Mouse (Mus musculus) CH12.LX (cell line): ENCODE data around the gene Olfr544. TPM values are rescaled to one million over a fixed set of nuclear protein-coding genes. Genes with fewer than 3 reads are reported as not detected.

ENCODE experiments used
- DNase-seq: peaks from one replicate; pipeline ENCODE4 v3.0.0-alpha.2; 2013; ENCODE audit errors: extremely low read depth
- H3K27ac ChIP-seq: 2 replicates; pipeline ENCODE4 v1.5.1; 2012; ENCODE audit warnings: low read depth, mild to moderate bottlenecking, control low read depth, moderate library complexity; ENCODE audit not compliant: insufficient read depth
- H3K27me3 ChIP-seq: replicated peaks from 2 replicates; pipeline ENCODE3; 2012; ENCODE audit warnings: inconsistent platforms
- H3K36me3 ChIP-seq, 2 experiments: replicated peaks in 1 of 2; 2 replicates each; pipeline versions ENCODE3 to v1.6.1; 2012; ENCODE audit warnings: inconsistent platforms in 1 of 2, low read length in 1 of 2, mild to moderate bottlenecking in 1 of 2, mixed read lengths in 1 of 2, moderate library complexity in 1 of 2; ENCODE audit not compliant: control insufficient read depth in 1 of 2, insufficient read depth in 1 of 2
- H3K4me1 ChIP-seq, 2 experiments: 2 replicates each; pipeline ENCODE4 v1.6.1; 2012; ENCODE audit warnings: inconsistent platforms in 1 of 2, moderate library complexity in 1 of 2; ENCODE audit not compliant: insufficient read depth in 2 of 2, control insufficient read depth in 1 of 2
- H3K4me2 ChIP-seq: 2 replicates; pipeline ENCODE4 v1.6.1; 2012; ENCODE audit warnings: low read depth, mild to moderate bottlenecking, control low read depth; ENCODE audit not compliant: poor library complexity, insufficient read depth, severe bottlenecking
- H3K4me3 ChIP-seq, 3 experiments: fragments of 150-350 bp in 1 of 3; sonication (generic) in 1 of 3; replicated peaks in 1 of 3; 2 replicates each; pipeline versions ENCODE3 to v1.5.1; 2011 to 2012; ENCODE audit warnings: low read depth in 2 of 3, low read length in 2 of 3, mild to moderate bottlenecking in 2 of 3, moderate library complexity in 2 of 3, control low read depth in 1 of 3, improper control_type of control experiment in 1 of 3, inconsistent platforms in 1 of 3, mixed read lengths in 1 of 3; ENCODE audit not compliant: poor library complexity in 1 of 3
- H3K79me2 ChIP-seq: replicated peaks from 2 replicates; pipeline ENCODE4 v1.6.1; 2012; ENCODE audit warnings: mild to moderate bottlenecking, moderate library complexity; ENCODE audit not compliant: control insufficient read depth, poor library complexity, insufficient read depth, severe bottlenecking; ENCODE audit errors: extremely low read depth
- H3K9ac ChIP-seq: 2 replicates; pipeline ENCODE4 v1.6.1; 2012; ENCODE audit warnings: low read depth, mild to moderate bottlenecking, control low read depth, moderate library complexity; ENCODE audit not compliant: insufficient read depth
- H3K9me3 ChIP-seq: replicated peaks from 2 replicates; pipeline ENCODE3; 2012; ENCODE audit warnings: low read length, inconsistent platforms, mixed read lengths
- E2F4 ChIP-seq: IDR thresholded peaks from 2 replicates; pipeline ENCODE4 v1.6.1; 2011; ENCODE audit warnings: low read depth, low read length, improper control_type of control experiment; ENCODE audit not compliant: insufficient replicate concordance
- HCFC1 ChIP-seq: IDR thresholded peaks from 2 replicates; pipeline ENCODE4 v1.6.1; 2012; ENCODE audit warnings: low read depth, mild to moderate bottlenecking, inconsistent platforms, low read length, improper control_type of control experiment
- IRF4 ChIP-seq: IDR thresholded peaks from 2 replicates; pipeline ENCODE4 v1.6.1; 2014; ENCODE audit warnings: low read depth, mild to moderate bottlenecking, inconsistent platforms, low read length, improper control_type of control experiment
- JUND ChIP-seq: conservative IDR thresholded peaks from 2 replicates; pipeline ENCODE4 v1.6.1; 2011; ENCODE audit warnings: low read depth, low read length, improper control_type of control experiment
- MAFK ChIP-seq: IDR thresholded peaks from 2 replicates; pipeline ENCODE4 v1.6.1; 2011; ENCODE audit warnings: low read length, improper control_type of control experiment; ENCODE audit not compliant: insufficient replicate concordance
- MXI1 ChIP-seq: IDR thresholded peaks from 2 replicates; pipeline ENCODE4 v1.6.1; 2011; ENCODE audit warnings: mild to moderate bottlenecking, low read depth, low read length, improper control_type of control experiment
- MYC ChIP-seq: IDR thresholded peaks from 2 replicates; pipeline ENCODE4 v1.6.1; 2011; ENCODE audit warnings: low read depth, mild to moderate bottlenecking, improper control_type of control experiment, low read length
- POLR2AphosphoS2 ChIP-seq: IDR thresholded peaks from 2 replicates; pipeline ENCODE4 v1.6.1; 2011; ENCODE audit warnings: low read depth, low read length, improper control_type of control experiment
- TCF12 ChIP-seq: IDR thresholded peaks from 2 replicates; pipeline ENCODE4 v1.6.1; 2014; ENCODE audit warnings: low read depth, mild to moderate bottlenecking, inconsistent platforms, low read length, improper control_type of control experiment
- UBTF ChIP-seq: IDR thresholded peaks from 2 replicates; pipeline ENCODE4 v1.6.1; 2012; ENCODE audit warnings: low read depth, mild to moderate bottlenecking, inconsistent platforms, low read length, improper control_type of control experiment, moderate library complexity
- USF2 ChIP-seq: conservative IDR thresholded peaks from 2 replicates; pipeline ENCODE4 v1.6.1; 2011; ENCODE audit warnings: low read depth, low read length, improper control_type of control experiment
- ZMIZ1 ChIP-seq: IDR thresholded peaks from 2 replicates; pipeline ENCODE4 v1.6.1; 2012; ENCODE audit warnings: low read depth, mild to moderate bottlenecking, inconsistent platforms, low read length, improper control_type of control experiment
- dilution Hi-C: fragments of 300-500 bp; cut with MboI; formaldehyde crosslinking; loops from 2 replicates; pipeline ENCODE4 v1.14.3; 2020; ENCODE audit warnings: low sequenced_read_pairs; ENCODE audit not compliant: extremely low pct_unique_long_range_greater_than_20kb, extremely low pct_ligation_motif_present
- in situ Hi-C: fragments of 300-500 bp; cut with MboI; formaldehyde crosslinking; loops from 3 replicates; pipeline ENCODE4 v1.14.3; 2019; ENCODE audit warnings: low sequenced_read_pairs, low pct_ligation_motif_present, low pct_unique_long_range_greater_than_20kb, mixed read lengths
- polyA plus RNA-seq: library from polyadenylated mRNA; unstranded; fragments of >175 nt; gene quantifications from 2 replicates; pipeline ENCODE4 v1.2.1, GENCODE M21; 2012; ENCODE audit warnings: low read depth; ENCODE audit not compliant: insufficient read length
- total RNA-seq, 2 experiments: library from RNA; depleted of rRNA; stranded (reverse); fragments of 300-350 nt in 1 of 2; fragments of >200 nt in 1 of 2; gene quantifications; 2 replicates each; pipeline ENCODE4 v1.2.3; 2012 to 2014

Gene Olfr544
- total and polyA plus RNA-seq, 3 experiments: 0.23 TPM; not detected in 2

GRCm38 (mm10) chr7:102479368-102480078 is 8.6 kb downstream of the Olfr544 start:
- DNase-seq: no peak
- Histone ChIP-seq H3K9ac (no peak overlapping the region), H3K9me3 (no peaks in the 10 kb centered on the region), H3K79me2 (no peaks in the 10 kb centered on the region), H3K4me1 (0 out of 4 replicates have a peak, but pooled peaks cover 0 to 3% of the 10 kb centered on the region in 2 experiments), H3K4me3 (no peak overlapping the region), H3K27me3 (no peaks in the 10 kb centered on the region), H3K36me3 (peaks cover 0 to 39% of the 10 kb centered on the region in 2 experiments), H3K27ac (no peak overlapping the region), H3K4me2 (no peak overlapping the region)
- TF ChIP-seq HCFC1: no peak
- no peak for TF ChIP-seq IRF4
- TF ChIP-seq MYC: no peak
- TF ChIP-seq USF2: no peak
- in situ Hi-C loops (no loop called here), dilution Hi-C loops (no loop called here)

- Histone ChIP-seq H3K4me1 (0 out of 4 replicates have a peak, but pooled peaks cover 0 to 3% of the 10 kb centered on the region in 2 experiments), H3K9me3 (no peaks in the 10 kb centered on the region), H3K36me3 (peaks cover 0 to 39% of the 10 kb centered on the region in 2 experiments), H3K4me3 (no peak overlapping the region), H3K27ac (no peak overlapping the region), H3K27me3 (no peaks in the 10 kb centered on the region), H3K9ac (no peak overlapping the region), H3K4me2 (no peak overlapping the region), H3K79me2 (no peaks in the 10 kb centered on the region)
- dilution Hi-C loops (no loop called here), in situ Hi-C loops (no loop called here)
- DNase-seq: no peak
- TF ChIP-seq MAFK (no peak), UBTF (no peak), MYC (no peak), E2F4 (no peak), MXI1 (no peak)
Observed at GRCm38 (mm10) chr7:102478926-102479325, 9.2 kb downstream of the Olfr544 start.

- H3K79me2 ChIP-seq: no peaks in the 10 kb centered on the region
- no peak overlapping the region for H3K4me2 ChIP-seq
- 0 out of 4 replicates have a peak, but pooled peaks cover 0 to 3% of the 10 kb centered on the region in 2 experiments for H3K4me1 ChIP-seq
- no peak overlapping the region for H3K27ac ChIP-seq
- no peaks in the 10 kb centered on the region for H3K27me3 ChIP-seq
- no peaks in the 10 kb centered on the region for H3K9me3 ChIP-seq
- H3K4me3 ChIP-seq: no peak overlapping the region
- in situ Hi-C loops: no loop called here
- TF ChIP-seq JUND (no peak), POLR2AphosphoS2 (no peak), USF2 (no peak), ZMIZ1 (no peak), TCF12 (no peak)
- dilution Hi-C loops: no loop called here
- H3K9ac ChIP-seq: no peak overlapping the region
- H3K36me3 ChIP-seq: peaks cover 0 to 39% of the 10 kb centered on the region in 2 experiments
- DNase-seq: no peak
Observed at GRCm38 (mm10) chr7:102478425-102478824, 9.7 kb downstream of the Olfr544 start.
